Comparison of ENCODE assay signal across 11 mouse cellular contexts in the genomic region with DNA sequence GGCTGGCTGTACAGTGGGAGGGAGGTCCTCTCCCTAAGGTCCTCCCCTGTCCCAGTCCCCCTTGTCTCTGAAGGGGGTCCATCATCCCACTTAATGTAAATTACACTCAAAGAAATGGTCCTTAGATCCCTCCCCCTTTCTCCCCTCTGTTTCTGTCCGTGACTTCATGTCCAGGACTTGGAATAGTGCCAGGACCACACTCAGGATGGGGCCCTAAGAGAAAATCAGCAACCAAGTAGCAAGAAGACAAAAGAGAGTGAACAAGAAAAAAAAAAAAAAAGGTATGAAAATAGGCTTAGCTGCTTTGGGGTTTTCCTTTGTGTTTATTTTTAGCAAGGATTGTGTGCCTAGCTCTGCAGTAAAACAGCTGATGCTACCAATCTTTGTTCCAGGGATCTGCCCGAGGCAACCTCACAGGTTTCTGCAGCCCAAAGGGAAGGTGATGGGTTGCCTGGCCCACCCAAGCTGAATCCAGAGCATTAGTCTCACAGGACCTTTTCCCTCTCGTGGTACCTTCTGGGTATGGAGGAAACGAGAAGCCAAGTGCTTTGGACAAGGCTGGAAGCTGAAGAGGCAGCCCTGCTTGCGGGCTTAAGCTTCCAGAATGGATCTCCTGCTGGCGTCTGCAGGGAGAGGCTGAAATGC. TPM values are rescaled to one million over a fixed set of nuclear protein-coding genes. Genes with fewer than 3 reads are reported as not detected.
DNase-seq lines count a peak whose midpoint lies in the region; ATAC-seq and TF ChIP-seq lines count a peak whose summit lies in the region.
"Had no signal": no experiment of that assay in that cellular context is flagged by ENCODE, and none has a peak within 500 bp of the region (broad histone marks: within the 10 kb centered on the region; RNA-seq: fewer than 3 reads in every experiment).

No protein-coding gene starts in this region.

- no peak overlapping the region for H3K4me3 ChIP-seq in embryonic facial prominence, embryonic 11.5 days (ENCODE audit: low read depth, low read length)
- no peak overlapping the region for H3K4me3 ChIP-seq in embryonic facial prominence, embryonic 10.5 days
- H3K4me3 ChIP-seq in intestine, embryonic 14.5 days (ENCODE audit: low read depth, low read length): no peak overlapping the region
- H3K4me3 ChIP-seq in intestine, postnatal 0 days (ENCODE audit: low read depth, low read length): no peak overlapping the region
- H3K4me3 ChIP-seq in thymus, adult 2 months (ENCODE audit: control insufficient read depth, insufficient read depth, low read length): no peak overlapping the region

- DNase-seq in embryonic facial prominence, embryonic 11.5 days (ENCODE audit: low spot score): no peak
- DNase-seq in embryonic facial prominence, embryonic 10.5 days (ENCODE audit: low spot score): no peak
- DNase-seq in intestine, embryonic 14.5 days (ENCODE audit: low spot score): no peak
- no peak for DNase-seq in thymus, adult 2 months
- DNase-seq in thymus, postnatal 10 days (ENCODE audit: low spot score in 2 of 2): no peak
- no peak for DNase-seq in adrenal gland, adult 18-20 months (ENCODE audit: low spot score in 2 of 2)
- no peak for DNase-seq in thymus, postnatal 25 days
- DNase-seq: adrenal gland, postnatal 14 days; layer of hippocampus, postnatal 36 days; liver, postnatal 0 days had no signal

- no peaks in the 10 kb centered on the region for H3K27me3 ChIP-seq in embryonic facial prominence, embryonic 11.5 days (ENCODE audit: control insufficient read depth, insufficient read depth, low read length)
- peaks cover 14% of the 10 kb centered on the region for H3K27me3 ChIP-seq in embryonic facial prominence, embryonic 10.5 days (replicated peaks; ENCODE audit: low read depth, poor library complexity, severe bottlenecking)
- H3K27me3 ChIP-seq in intestine, embryonic 14.5 days (replicated peaks; ENCODE audit: control insufficient read depth, insufficient read depth, low read length): no peaks in the 10 kb centered on the region
- no peaks in the 10 kb centered on the region for H3K27me3 ChIP-seq in intestine, postnatal 0 days (replicated peaks; ENCODE audit: control insufficient read depth, insufficient read depth, low read length)
- no peaks in the 10 kb centered on the region for H3K27me3 ChIP-seq in thymus, adult 2 months (ENCODE audit: control insufficient read depth, insufficient read depth, low read length)

- no peak for ATAC-seq in embryonic facial prominence, embryonic 11.5 days (replicated peaks; ENCODE audit: insufficient number of reproducible peaks, low FRiP score, low TSS enrichment, low read depth)
- no peak for ATAC-seq in intestine, embryonic 14.5 days (replicated peaks; ENCODE audit: low FRiP score, low TSS enrichment, low read depth)
- ATAC-seq in intestine, postnatal 0 days: no peak
- ATAC-seq: liver, postnatal 0 days had no signal

- TF ChIP-seq POLR2A in thymus, adult 2 months (IDR thresholded peaks at IDR 0.05; ENCODE audit: control insufficient read depth, extremely low read depth, insufficient read depth, low read length, poor library complexity): no peak

- no peak overlapping the region for H3K27ac ChIP-seq in embryonic facial prominence, embryonic 11.5 days (replicated peaks; ENCODE audit: low read depth, low read length)
- H3K27ac ChIP-seq in embryonic facial prominence, embryonic 10.5 days (replicated peaks): no peak overlapping the region
- peak overlapping the region; percentile 27; the same call in 1 of the 2 replicates for H3K27ac ChIP-seq in intestine, embryonic 14.5 days (ENCODE audit: low read depth)
- no peak overlapping the region for H3K27ac ChIP-seq in intestine, postnatal 0 days (ENCODE audit: low read depth, low read length)
- peak overlapping the region; percentile 17; the same call in 1 of the 2 replicates for H3K27ac ChIP-seq in thymus, adult 2 months (ENCODE audit: control insufficient read depth, insufficient read depth, low read length)

- H3K9me3 ChIP-seq in embryonic facial prominence, embryonic 11.5 days (replicated peaks; ENCODE audit: control insufficient read depth, low read length): no peaks in the 10 kb centered on the region
- no peaks in the 10 kb centered on the region; the same call in 1 of the 2 replicates for H3K9me3 ChIP-seq in embryonic facial prominence, embryonic 10.5 days
- peaks cover 3% of the 10 kb centered on the region; the same call in 1 of the 2 replicates for H3K9me3 ChIP-seq in intestine, embryonic 14.5 days (ENCODE audit: control insufficient read depth, low read length)
- H3K9me3 ChIP-seq in intestine, postnatal 0 days (ENCODE audit: control insufficient read depth): no peaks in the 10 kb centered on the region

- H3K4me1 ChIP-seq in embryonic facial prominence, embryonic 11.5 days (ENCODE audit: control insufficient read depth, insufficient read depth, low read length): no peaks in the 10 kb centered on the region
- H3K4me1 ChIP-seq in embryonic facial prominence, embryonic 10.5 days: peaks cover 39% of the 10 kb centered on the region
- H3K4me1 ChIP-seq in intestine, embryonic 14.5 days (replicated peaks; ENCODE audit: control insufficient read depth, insufficient read depth, low read length): peaks cover 18% of the 10 kb centered on the region
- H3K4me1 ChIP-seq in intestine, postnatal 0 days (replicated peaks; ENCODE audit: control insufficient read depth, insufficient read depth, low read length): peaks cover 11% of the 10 kb centered on the region; the same call in 1 of the 2 replicates
- peaks cover 36% of the 10 kb centered on the region for H3K4me1 ChIP-seq in thymus, adult 2 months (replicated peaks; ENCODE audit: control insufficient read depth, insufficient read depth, low read length)

- peak overlapping the region; percentile 22; the same call in 1 of the 2 replicates for H3K9ac ChIP-seq in embryonic facial prominence, embryonic 11.5 days (replicated peaks; ENCODE audit: low read length)
- H3K9ac ChIP-seq in intestine, embryonic 14.5 days (ENCODE audit: low read length): no peak overlapping the region
- H3K9ac ChIP-seq in intestine, postnatal 0 days (ENCODE audit: low read depth, low read length): no peak overlapping the region
- H3K9ac ChIP-seq: liver, postnatal 0 days had no signal

- H3K4me2 ChIP-seq in embryonic facial prominence, embryonic 11.5 days (ENCODE audit: low read depth, low read length): no peak overlapping the region
- H3K4me2 ChIP-seq in intestine, embryonic 14.5 days (ENCODE audit: low read length): no peak overlapping the region
- H3K4me2 ChIP-seq in intestine, postnatal 0 days (replicated peaks; ENCODE audit: low read depth): no peak overlapping the region

- H3K36me3 ChIP-seq in embryonic facial prominence, embryonic 11.5 days (replicated peaks; ENCODE audit: control insufficient read depth, insufficient read depth, low read depth, low read length): no peaks in the 10 kb centered on the region
- H3K36me3 ChIP-seq in embryonic facial prominence, embryonic 10.5 days (replicated peaks): no peaks in the 10 kb centered on the region
- H3K36me3 ChIP-seq in intestine, embryonic 14.5 days (ENCODE audit: control insufficient read depth, insufficient read depth, low read length): no peaks in the 10 kb centered on the region
- H3K36me3 ChIP-seq in intestine, postnatal 0 days (ENCODE audit: control insufficient read depth, insufficient read depth): no peaks in the 10 kb centered on the region
- H3K36me3 ChIP-seq in thymus, adult 2 months (ENCODE audit: control insufficient read depth, insufficient read depth, low read length): no peaks in the 10 kb centered on the region

- no peak for TF ChIP-seq CTCF in intestine, postnatal 0 days (IDR thresholded peaks at IDR 0.05; ENCODE audit: low read depth)
- TF ChIP-seq CTCF in thymus, adult 2 months (IDR thresholded peaks at IDR 0.05; ENCODE audit: borderline replicate concordance, control insufficient read depth, extremely low read depth, insufficient read depth, low read length, poor library complexity): no peak

- WGBS in embryonic facial prominence, embryonic 11.5 days: 68% methylated on average over 6 of the region's 6 CpGs
- WGBS in embryonic facial prominence, embryonic 10.5 days: 73% methylated on average over 6 of the region's 6 CpGs
- WGBS in intestine, embryonic 14.5 days: 63% methylated on average over 6 of the region's 6 CpGs
- WGBS in intestine, postnatal 0 days: 56% methylated on average over 6 of the region's 6 CpGs
- 77% methylated on average over 6 of the region's 6 CpGs for WGBS in thymus, adult 2 months

RNA-seq across cellular contexts. Expression of gene H3f3a, which starts 37.8 kb away (rescaled TPM):
- polyA plus RNA-seq in embryonic facial prominence, embryonic 11.5 days (2014; fragmentation: Nextera tagmentation; extraction: Ambion mirVana): 3,882 and 3,910 TPM in 2 replicates
- polyA plus RNA-seq in embryonic facial prominence, embryonic 10.5 days (2016; fragmentation: Nextera tagmentation; extraction: Ambion mirVana): 2,636 and 2,772 TPM in 2 replicates
- polyA plus RNA-seq in intestine, embryonic 14.5 days (2014; fragmentation: Nextera tagmentation; extraction: Ambion mirVana): 2,025 and 2,200 TPM in 2 replicates
- 1,056 and 1,104 TPM in 2 replicates for polyA plus RNA-seq in intestine, postnatal 0 days (2015; fragmentation: Nextera tagmentation; extraction: Ambion mirVana)
- polyA plus RNA-seq in thymus, adult 2 months (2012; rRNA removed): 750 and 796 TPM in 2 replicates
- total RNA-seq in adrenal gland, adult 18-20 months (2021): 100 to 1,000 TPM; 557 to 688 TPM

RNA-seq across cellular contexts. Expression of gene Acbd3, which starts 50.1 kb away (rescaled TPM):
- polyA plus RNA-seq in embryonic facial prominence, embryonic 11.5 days (2014; fragmentation: Nextera tagmentation; extraction: Ambion mirVana): 19.1 and 20.3 TPM in 2 replicates
- polyA plus RNA-seq in embryonic facial prominence, embryonic 10.5 days (2016; fragmentation: Nextera tagmentation; extraction: Ambion mirVana): 16.6 and 18.5 TPM in 2 replicates
- 23.0 and 24.7 TPM in 2 replicates for polyA plus RNA-seq in intestine, embryonic 14.5 days (2014; fragmentation: Nextera tagmentation; extraction: Ambion mirVana)
- polyA plus RNA-seq in intestine, postnatal 0 days (2015; fragmentation: Nextera tagmentation; extraction: Ambion mirVana): 16.9 and 18.4 TPM in 2 replicates
- 14.8 and 16.7 TPM in 2 replicates for polyA plus RNA-seq in thymus, adult 2 months (2012; rRNA removed)
- total RNA-seq in adrenal gland, adult 18-20 months (2021): 10 to 100 TPM; 50.4 to 54.0 TPM

Comparison
In these comparisons a context has a peak if more than half of its experiments do, and no peak if none do; other contexts are left out.
1. H3K27ac ChIP-seq: peak in intestine, embryonic 14.5 days (single experiment) and thymus, adult 2 months (single experiment); none in embryonic facial prominence, embryonic 11.5 days (single experiment), embryonic facial prominence, embryonic 10.5 days (single experiment) and intestine, postnatal 0 days (single experiment).